Mouse (Mus musculus) MEL (cell line): ENCODE measurements at regions not wholly inside any gene's neighbourhood (a gene's known extent, or its start where the extent isn't known, plus 50 kb on each side); places are given as distances from the start of the nearest gene placed in this dataset.

Source experiments
- DNase-seq: peaks from one replicate; pipeline ENCODE4 v3.0.0; 2011; ENCODE audit warnings: low read depth, low spot score
- H3K27ac ChIP-seq: 2 replicates; pipeline ENCODE4 v1.5.1; 2012; ENCODE audit warnings: low read depth, mild to moderate bottlenecking, control low read depth, low read length, moderate library complexity; ENCODE audit not compliant: control insufficient read depth
- H3K27me3 ChIP-seq, 2 experiments: fragments of 150-350 bp in 1 of 2; sonication (generic) in 1 of 2; 2 replicates each; pipeline ENCODE4 v1.6.1; 2012; ENCODE audit warnings: low read length in 2 of 2, mild to moderate bottlenecking in 2 of 2, improper control_type of control experiment in 1 of 2, moderate library complexity in 1 of 2; ENCODE audit not compliant: insufficient read depth in 2 of 2, control insufficient read depth in 1 of 2
- H3K36me3 ChIP-seq, 2 experiments: 2 replicates each; pipeline ENCODE4 v1.6.1; 2012 to 2014; ENCODE audit warnings: low read length in 2 of 2, improper control_type of control experiment in 1 of 2, inconsistent platforms in 1 of 2, mild to moderate bottlenecking in 1 of 2; ENCODE audit not compliant: insufficient read depth in 2 of 2, control insufficient read depth in 1 of 2
- H3K4me1 ChIP-seq, 2 experiments: fragments of 150-350 bp in 1 of 2; sonication (generic) in 1 of 2; 2 replicates each; pipeline ENCODE4 v1.6.1; 2012; ENCODE audit warnings: low read length in 2 of 2, improper control_type of control experiment in 1 of 2, mild to moderate bottlenecking in 1 of 2; ENCODE audit not compliant: insufficient read depth in 2 of 2, control insufficient read depth in 1 of 2
- H3K4me3 ChIP-seq, 2 experiments: fragments of 150-350 bp in 1 of 2; sonication (generic) in 1 of 2; 2 replicates each; pipeline ENCODE4 v1.5.1; 2012; ENCODE audit warnings: low read depth in 2 of 2, low read length in 2 of 2, mild to moderate bottlenecking in 2 of 2, moderate library complexity in 2 of 2, control low read depth in 1 of 2, improper control_type of control experiment in 1 of 2; ENCODE audit not compliant: control insufficient read depth in 1 of 2, insufficient read depth in 1 of 2
- H3K79me2 ChIP-seq: 2 replicates; pipeline ENCODE4 v1.6.1; 2012; ENCODE audit warnings: mild to moderate bottlenecking, low read length, moderate library complexity; ENCODE audit not compliant: control insufficient read depth, poor library complexity, insufficient read depth
- H3K9ac ChIP-seq: 2 replicates; pipeline ENCODE4 v1.6.1; 2012; ENCODE audit warnings: low read depth, mild to moderate bottlenecking, control low read depth, low read length, moderate library complexity; ENCODE audit not compliant: control insufficient read depth, poor library complexity, severe bottlenecking
- H3K9me3 ChIP-seq: fragments of 150-350 bp; sonication (generic); replicated peaks from 2 replicates; pipeline ENCODE4 v1.6.1; 2012; ENCODE audit warnings: mild to moderate bottlenecking, low read length, improper control_type of control experiment, moderate library complexity; ENCODE audit not compliant: insufficient read depth
- BHLHE40 ChIP-seq: IDR thresholded peaks from 2 replicates; pipeline ENCODE4 v1.6.1; 2012; ENCODE audit warnings: low read depth, mild to moderate bottlenecking, inconsistent platforms, low read length, improper control_type of control experiment, borderline replicate concordance
- CHD2 ChIP-seq: IDR thresholded peaks from 2 replicates; pipeline ENCODE4 v1.6.1; 2011; ENCODE audit warnings: low read length, improper control_type of control experiment
- E2F4 ChIP-seq: IDR thresholded peaks from 2 replicates; pipeline ENCODE4 v1.6.1; 2011; ENCODE audit warnings: low read depth, low read length, improper control_type of control experiment, borderline replicate concordance
- ELF1 ChIP-seq: IDR thresholded peaks from 2 replicates; pipeline ENCODE4 v1.6.1; 2014; ENCODE audit warnings: low read depth, mild to moderate bottlenecking, inconsistent platforms, low read length, improper control_type of control experiment, moderate library complexity
- GABPA ChIP-seq: IDR thresholded peaks from 2 replicates; pipeline ENCODE4 v1.6.1; 2012; ENCODE audit warnings: low read depth, mild to moderate bottlenecking, inconsistent platforms, low read length, improper control_type of control experiment, moderate library complexity
- GATA1 ChIP-seq: IDR thresholded peaks from 2 replicates; pipeline ENCODE4 v1.6.1; 2011; ENCODE audit warnings: low read depth, low read length, improper control_type of control experiment
- JUND ChIP-seq: IDR thresholded peaks from 2 replicates; pipeline ENCODE4 v1.6.1; 2011; ENCODE audit warnings: low read depth, mild to moderate bottlenecking, improper control_type of control experiment, low read length
- KAT2A ChIP-seq: conservative IDR thresholded peaks from 2 replicates; pipeline ENCODE4 v1.6.1; 2012; ENCODE audit warnings: low read depth, low read length, improper control_type of control experiment, inconsistent platforms
- MAFK ChIP-seq: IDR thresholded peaks from 2 replicates; pipeline ENCODE4 v1.6.1; 2011; ENCODE audit warnings: low read depth, mild to moderate bottlenecking, low read length, improper control_type of control experiment, borderline replicate concordance
- MAZ ChIP-seq: IDR thresholded peaks from 2 replicates; pipeline ENCODE4 v1.6.1; 2012; ENCODE audit warnings: low read depth, mild to moderate bottlenecking, inconsistent platforms, low read length, improper control_type of control experiment
- MEF2A ChIP-seq: IDR thresholded peaks from 2 replicates; pipeline ENCODE4 v1.6.1; 2014; ENCODE audit warnings: low read depth, mild to moderate bottlenecking, inconsistent platforms, low read length, improper control_type of control experiment; ENCODE audit not compliant: poor library complexity, insufficient replicate concordance, severe bottlenecking; ENCODE audit errors: extremely low read depth
- MXI1 ChIP-seq: IDR thresholded peaks from 2 replicates; pipeline ENCODE4 v1.6.1; 2011; ENCODE audit warnings: mild to moderate bottlenecking, low read depth, low read length, improper control_type of control experiment
- NELFE ChIP-seq: IDR thresholded peaks from 2 replicates; pipeline ENCODE4 v1.6.1; 2011; ENCODE audit warnings: low read depth, low read length, improper control_type of control experiment
- POLR2A ChIP-seq, 2 experiments: IDR thresholded peaks; 2 replicates each; pipeline ENCODE4 v1.6.1; 2011 to 2012; ENCODE audit warnings: low read length in 2 of 2, mild to moderate bottlenecking in 2 of 2, control low read depth in 1 of 2, improper control_type of control experiment in 1 of 2, low read depth in 1 of 2, moderate library complexity in 1 of 2; ENCODE audit not compliant: control insufficient read depth in 1 of 2, insufficient read depth in 1 of 2, poor library complexity in 1 of 2
- POLR2AphosphoS2 ChIP-seq: IDR thresholded peaks from 2 replicates; pipeline ENCODE4 v1.6.1; 2011; ENCODE audit warnings: low read length, improper control_type of control experiment
- POLR2AphosphoS5 ChIP-seq: IDR thresholded peaks from 2 replicates; pipeline ENCODE4 v1.6.1; 2012; ENCODE audit warnings: low read depth, borderline replicate concordance, mild to moderate bottlenecking, inconsistent platforms, low read length, moderate library complexity, mixed read lengths
- RAD21 ChIP-seq: IDR thresholded peaks from 2 replicates; pipeline ENCODE4 v1.6.1; 2011; ENCODE audit warnings: mild to moderate bottlenecking, low read depth, low read length, improper control_type of control experiment
- SIN3A ChIP-seq: IDR thresholded peaks from 2 replicates; pipeline ENCODE4 v1.6.1; 2012; ENCODE audit warnings: low read length, improper control_type of control experiment, inconsistent platforms
- TAL1 ChIP-seq: IDR thresholded peaks from 2 replicates; pipeline ENCODE4 v1.6.1; 2012; ENCODE audit warnings: mild to moderate bottlenecking, inconsistent platforms, low read length, moderate library complexity, mixed read lengths
- TBP ChIP-seq: IDR thresholded peaks from 2 replicates; pipeline ENCODE4 v1.8.0; 2011; ENCODE audit warnings: low read depth, low read length, improper control_type of control experiment
- TCF12 ChIP-seq: IDR thresholded peaks from 2 replicates; pipeline ENCODE4 v1.6.1; 2014; ENCODE audit warnings: low read depth, mild to moderate bottlenecking, inconsistent platforms, low read length, improper control_type of control experiment, moderate library complexity
- USF2 ChIP-seq, 2 experiments: IDR thresholded peaks; 2 replicates each; pipeline ENCODE4 v1.6.1; 2011 to 2012; ENCODE audit warnings: improper control_type of control experiment in 2 of 2, low read length in 2 of 2, borderline replicate concordance in 1 of 2, inconsistent platforms in 1 of 2, low read depth in 1 of 2, mild to moderate bottlenecking in 1 of 2; ENCODE audit not compliant: insufficient read depth in 1 of 2
- ZC3H11A ChIP-seq: IDR thresholded peaks from 2 replicates; pipeline ENCODE4 v1.6.1; 2012; ENCODE audit warnings: low read depth, mild to moderate bottlenecking, inconsistent platforms, low read length, improper control_type of control experiment
- ZMIZ1 ChIP-seq: IDR thresholded peaks from 2 replicates; pipeline ENCODE4 v1.6.1; 2012; ENCODE audit warnings: low read depth, mild to moderate bottlenecking, inconsistent platforms, low read length, improper control_type of control experiment, moderate library complexity
- ZNF384 ChIP-seq: IDR thresholded peaks from 2 replicates; pipeline ENCODE4 v1.6.1; 2012; ENCODE audit warnings: low read depth, mild to moderate bottlenecking, inconsistent platforms, low read length, improper control_type of control experiment

DNA sequence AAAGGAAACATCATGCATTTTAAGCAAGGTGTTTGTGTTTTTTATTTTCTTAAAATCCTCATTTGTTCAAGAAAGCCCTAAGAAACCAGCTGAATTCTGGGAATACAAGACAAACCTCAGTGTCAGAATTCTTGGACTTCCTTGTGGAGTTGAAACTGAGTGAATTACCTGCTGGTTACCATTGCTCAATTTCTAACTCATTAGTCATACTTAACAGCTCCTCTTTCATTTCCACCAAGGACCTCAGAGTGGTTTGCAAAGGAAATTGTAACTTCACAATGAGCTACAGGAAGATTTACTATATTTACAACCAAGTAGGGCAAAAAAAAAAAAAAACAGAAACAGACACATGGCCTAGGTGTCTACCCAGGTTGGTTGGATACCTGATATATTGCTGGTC is 67.6 kb upstream of the Zcchc2 start:
- TF ChIP-seq ZMIZ1 (no peak), POLR2A (IDR thresholded peaks at IDR 0.05; ENCODE audit: control insufficient read depth in 1 of 2, insufficient read depth in 1 of 2, low read depth in 1 of 2, low read length in 2 of 2, poor library complexity in 1 of 2) (no peak), KAT2A (no peak), TAL1 (no peak), MXI1 (no peak), MAZ (no peak), MAFK (no peak), ELF1 (no peak), BHLHE40 (no peak)
- Histone ChIP-seq H3K27me3 (no peaks in the 10 kb centered on the region), H3K27ac (no peak overlapping the region), H3K9me3 (no peaks in the 10 kb centered on the region), H3K79me2 (no peaks in the 10 kb centered on the region), H3K36me3 (no peaks in the 10 kb centered on the region), H3K9ac (no peak overlapping the region), H3K4me1 (0 out of 4 replicates have a peak, but pooled peaks cover 0 to 6% of the 10 kb centered on the region in 2 experiments), H3K4me3 (no peak overlapping the region)
- DNase-seq = no peak

DNA sequence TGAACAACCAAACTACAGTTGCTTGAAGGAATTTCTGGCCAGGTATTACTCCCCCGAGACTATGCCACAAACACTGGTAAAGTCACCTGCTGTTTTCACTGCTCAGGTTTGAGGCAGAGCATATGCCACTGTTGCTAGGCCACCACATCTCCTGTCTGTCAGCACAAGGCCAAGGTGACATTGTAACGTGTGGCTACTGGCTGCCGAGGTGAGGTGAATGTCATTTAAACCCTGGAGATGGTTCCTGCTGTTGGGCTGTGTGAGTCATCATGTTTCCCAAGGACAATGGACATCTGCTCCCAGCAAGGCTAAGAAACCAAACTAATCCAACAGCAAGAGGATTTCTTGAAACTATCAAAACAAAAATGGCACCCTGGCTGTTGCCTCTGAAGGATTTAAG is 67.2 kb upstream of the Zcchc2 start:
- no peak overlapping the region for H3K9ac ChIP-seq
- no peak for TF ChIP-seq E2F4
- TF ChIP-seq TBP = no peak
- TF ChIP-seq POLR2AphosphoS2 = no peak
- no peak for TF ChIP-seq MEF2A
- no peak for TF ChIP-seq ZC3H11A
- no peak for TF ChIP-seq USF2 (IDR thresholded peaks at IDR 0.05; ENCODE audit: borderline replicate concordance in 1 of 2, insufficient read depth in 1 of 2, low read depth in 1 of 2, low read length in 2 of 2)
- TF ChIP-seq RAD21 = no peak
- no peak for TF ChIP-seq ELF1
- no peak for TF ChIP-seq JUND
- TF ChIP-seq GATA1 = no peak
- no peak for TF ChIP-seq CHD2
- TF ChIP-seq NELFE = no peak
- no peak for TF ChIP-seq TCF12
- no peak for TF ChIP-seq SIN3A
- TF ChIP-seq GABPA = no peak
- TF ChIP-seq ZMIZ1 = no peak
- TF ChIP-seq ZNF384 = no peak
- no peak for TF ChIP-seq POLR2A (IDR thresholded peaks at IDR 0.05; ENCODE audit: control insufficient read depth in 1 of 2, insufficient read depth in 1 of 2, low read depth in 1 of 2, low read length in 2 of 2, poor library complexity in 1 of 2)
- no peak for TF ChIP-seq POLR2AphosphoS5
- H3K27me3 ChIP-seq = no peaks in the 10 kb centered on the region
- H3K79me2 ChIP-seq = no peaks in the 10 kb centered on the region
- no peaks in the 10 kb centered on the region for H3K9me3 ChIP-seq
- H3K4me3 ChIP-seq = no peak overlapping the region
- no peaks in the 10 kb centered on the region for H3K36me3 ChIP-seq
- 0 out of 4 replicates have a peak, but pooled peaks cover 0 to 6% of the 10 kb centered on the region in 2 experiments for H3K4me1 ChIP-seq
- no peak for DNase-seq
- no peak overlapping the region for H3K27ac ChIP-seq
